Mouse (Mus musculus) embryonic fibroblast, embryonic 13.5 days (primary cell): Measurements from ENCODE around the gene Zfp963.
A peak's percentile ranks its signal among the peaks of the same experiment; 100 is the strongest.

Source experiments
- CTCF ChIP-seq: IDR thresholded peaks from 2 replicates; pipeline ENCODE4 v1.5.1; 2011; ENCODE audit warnings: mild to moderate bottlenecking, control low read depth, low read length, moderate library complexity, borderline replicate concordance; ENCODE audit not compliant: insufficient read depth
- POLR2A ChIP-seq: IDR thresholded peaks from 2 replicates; pipeline ENCODE4 v1.6.1; 2011; ENCODE audit warnings: low read depth, mild to moderate bottlenecking, control low read depth, low read length, moderate library complexity

- TF ChIP-seq CTCF: no peak
- peak; percentile 64; the same call in 1 of the 2 replicates for TF ChIP-seq POLR2A
Measured at GRCm38 (mm10) chr8:69717232-69717580, 32.6 kb downstream of the Zfp963 start.
